Mouse (Mus musculus) embryonic fibroblast, embryonic 13.5 days (primary cell): ENCODE data around the gene Cdh3.

ENCODE experiments used
- CTCF ChIP-seq: IDR thresholded peaks from 2 replicates; pipeline ENCODE4 v1.5.1; 2011; ENCODE audit warnings: mild to moderate bottlenecking, control low read depth, low read length, moderate library complexity, borderline replicate concordance; ENCODE audit not compliant: insufficient read depth
- POLR2A ChIP-seq: IDR thresholded peaks from 2 replicates; pipeline ENCODE4 v1.6.1; 2011; ENCODE audit warnings: low read depth, mild to moderate bottlenecking, control low read depth, low read length, moderate library complexity

DNA sequence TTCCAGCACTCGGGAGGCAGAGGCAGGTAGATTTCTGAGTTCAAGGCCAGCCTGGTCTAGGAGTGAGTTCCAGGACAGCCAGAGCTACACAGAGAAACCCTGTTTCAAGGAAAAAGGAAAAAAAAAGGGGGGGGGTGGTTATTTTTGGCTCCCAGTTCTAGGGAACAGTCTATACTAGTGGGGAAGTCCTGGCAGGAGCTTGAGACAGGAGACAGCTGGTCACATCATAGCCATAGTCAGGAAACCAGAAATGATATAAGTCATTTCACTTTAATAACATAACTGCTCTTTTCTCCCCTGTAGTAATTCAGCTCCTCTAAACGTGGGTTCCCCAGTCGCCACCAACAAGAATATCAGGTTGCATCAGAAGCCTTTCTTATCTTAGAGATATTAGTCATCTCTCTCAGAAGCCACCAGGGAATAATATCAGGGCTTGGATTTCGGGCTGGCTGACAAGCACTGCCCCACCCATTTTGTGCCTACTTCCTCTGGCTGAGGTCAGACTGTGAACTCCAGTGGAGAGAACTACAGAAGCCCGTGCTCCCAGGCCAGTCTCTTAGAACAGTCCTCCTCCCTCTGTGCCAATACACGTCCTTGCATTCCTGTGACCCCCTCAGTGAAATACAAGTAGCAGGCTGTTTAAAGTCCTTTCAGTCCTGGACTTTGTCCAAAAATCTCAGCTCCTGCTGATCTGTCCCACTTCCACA, 66.3 kb downstream of the Cdh3 start:
- TF ChIP-seq CTCF (no peak), POLR2A (no peak)
